Mouse (Mus musculus) brown adipose tissue, adult 24 weeks (tissue): Measurements from ENCODE around the gene Gpank1. TPM values are rescaled to one million over a fixed set of nuclear protein-coding genes. Genes with fewer than 3 reads are reported as not detected.

Source experiments
- H3K27ac ChIP-seq: fragments of 200-500 bp; replicated peaks from 2 replicates; pipeline ENCODE4 v1.5.1; 2012; ENCODE audit warnings: low read depth, mild to moderate bottlenecking, low read length
- H3K4me1 ChIP-seq: fragments of 200-500 bp; 2 replicates; pipeline ENCODE4 v1.6.1; 2012; ENCODE audit warnings: low read length, mixed read lengths; ENCODE audit not compliant: control insufficient read depth, insufficient read depth, insufficient read length
- H3K4me3 ChIP-seq: fragments of 200-500 bp; 2 replicates; pipeline ENCODE4 v1.5.1; 2012; ENCODE audit warnings: low read depth, mild to moderate bottlenecking, low read length, moderate library complexity; ENCODE audit not compliant: insufficient read depth
- polyA plus RNA-seq: library from polyadenylated mRNA; stranded (reverse); fragments of >200 nt; gene quantifications from 2 replicates; pipeline ENCODE4 v1.2.4, GENCODE M21; 2012; ENCODE audit not compliant: missing spikeins, insufficient read depth, insufficient read length

Gpank1 gene
- polyA plus RNA-seq, 1 experiment, result 7.9 TPM

- Histone ChIP-seq H3K4me3 (no peak overlapping the region), H3K27ac (no peak overlapping the region), H3K4me1 (no peaks in the 10 kb centered on the region; the same call in 1 of the 2 replicates)
These were observed 12.3 kb downstream of the Gpank1 start for GRCm38 (mm10) chr17:35133517-35133916.

DNA sequence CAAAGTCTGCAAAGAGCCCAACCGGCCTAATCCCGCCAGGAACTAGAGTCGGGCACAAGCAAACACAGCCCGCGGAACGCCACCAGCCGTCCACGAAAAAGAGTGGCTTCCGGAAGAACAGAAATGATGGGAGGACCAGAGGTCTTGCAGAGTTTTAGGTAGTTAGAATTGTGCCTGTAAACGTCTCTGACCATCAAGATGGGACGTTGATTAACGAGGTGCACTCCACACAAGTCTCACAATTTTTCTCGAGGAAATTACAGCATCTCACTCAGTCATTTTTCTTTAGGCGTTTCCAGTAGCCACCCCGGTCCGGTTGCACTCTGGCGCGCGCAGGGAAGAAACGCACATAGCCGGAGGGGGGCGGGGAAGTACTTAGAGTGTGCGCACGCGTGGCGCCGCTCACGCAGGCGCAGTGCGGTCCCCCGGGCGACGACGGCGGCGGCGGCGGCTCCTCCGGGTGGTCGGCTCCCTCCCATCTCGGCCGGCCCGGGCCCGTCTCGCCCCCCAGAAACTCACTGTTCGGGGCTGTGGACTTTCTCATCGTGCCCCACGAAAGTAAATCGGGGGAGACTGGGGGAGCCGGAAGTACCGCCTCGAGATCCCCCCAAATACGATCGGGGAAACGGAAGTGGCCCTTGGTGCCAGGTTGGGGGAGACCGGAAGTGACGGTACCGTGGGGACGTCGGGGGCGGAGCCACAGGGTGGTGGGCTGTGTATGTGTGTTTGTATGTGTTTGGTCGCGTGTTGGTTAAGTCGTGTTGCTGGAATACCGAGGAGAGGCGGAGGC lies 13.7 kb downstream of the Gpank1 start, which contains the start of gene Bag6:
Gene Bag6, plus strand, starts transcription at position 378 of the 790 bp plus-strand sequence.
- peak within 1 kb of the TSS; percentile 96 for H3K27ac ChIP-seq
- no peaks in the 10 kb centered on the region; the same call in 1 of the 2 replicates for H3K4me1 ChIP-seq
- H3K4me3 ChIP-seq, result peak within 1 kb of the TSS; percentile 72

DNA sequence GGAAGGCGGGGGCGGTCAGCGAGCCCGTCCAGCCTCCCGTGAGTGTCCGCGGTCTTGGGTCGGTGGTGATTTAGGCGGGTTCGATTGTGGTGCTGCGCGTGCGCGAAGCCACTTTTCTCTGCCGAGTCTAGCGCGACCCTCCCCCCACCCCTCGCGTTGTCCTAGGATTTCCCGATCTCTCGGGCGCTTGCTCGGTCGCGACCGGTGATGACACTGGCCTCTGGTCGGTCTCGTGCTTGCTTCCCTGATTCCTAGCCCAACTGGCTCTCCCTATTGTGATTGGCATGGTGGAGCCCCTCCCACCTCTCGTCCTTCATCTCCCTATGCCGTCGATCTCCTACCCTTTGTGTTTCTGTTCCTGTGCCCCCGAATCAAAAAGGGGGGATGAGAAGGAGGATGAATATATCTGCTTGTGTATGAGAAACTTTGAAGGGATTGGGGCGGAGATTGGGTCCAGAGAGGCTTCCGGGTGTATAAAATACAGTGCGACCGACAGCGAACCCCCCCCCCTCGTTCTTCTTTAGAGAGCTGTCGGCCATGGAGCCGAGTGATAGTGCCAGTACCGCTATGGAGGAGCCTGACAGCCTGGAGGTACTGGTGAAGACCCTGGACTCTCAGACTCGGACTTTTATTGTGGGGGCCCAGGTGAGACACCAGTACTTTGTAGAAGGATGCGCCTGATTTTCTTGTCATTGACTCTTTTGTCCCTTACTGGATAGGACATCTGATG lies 14.5 kb downstream of the Gpank1 start:
- Histone ChIP-seq H3K27ac (peak overlapping the region; percentile 95), H3K4me3 (peak overlapping the region; percentile 72), H3K4me1 (no peaks in the 10 kb centered on the region; the same call in 1 of the 2 replicates)

GRCm38 (mm10) chr17:35139269-35139668 lies 18.0 kb downstream of the Gpank1 start:
- Histone ChIP-seq H3K4me1 (peaks cover 3% of the 10 kb centered on the region; the same call in 1 of the 2 replicates), H3K4me3 (no peak overlapping the region), H3K27ac (no peak overlapping the region)

DNA sequence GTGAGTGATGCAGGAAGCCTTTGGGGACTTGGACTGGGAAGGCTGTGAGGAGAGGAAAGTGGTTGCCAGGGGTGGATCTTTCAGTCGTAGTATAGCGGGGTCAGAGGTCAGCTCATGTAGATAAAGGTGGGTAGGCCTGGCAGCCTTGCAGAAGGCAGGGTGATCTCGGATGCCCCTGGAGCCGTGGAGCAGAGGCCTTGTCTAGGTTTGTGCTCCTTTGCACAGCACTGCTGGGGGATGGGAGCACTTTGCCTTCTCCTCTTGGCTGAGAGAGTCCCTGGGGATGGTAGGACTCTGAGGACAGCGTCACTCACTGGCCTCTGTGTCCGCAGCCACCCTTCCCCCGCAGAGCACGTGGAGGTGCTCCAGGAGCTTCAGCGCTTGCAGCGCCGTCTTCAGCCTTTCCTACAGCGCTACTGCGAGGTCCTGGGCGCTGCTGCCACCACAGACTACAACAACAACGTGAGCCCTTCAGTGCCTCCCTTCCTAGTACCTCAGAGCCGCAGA lies 19.3 kb downstream of the Gpank1 start:
- H3K4me1 ChIP-seq, result peaks cover 3% of the 10 kb centered on the region; the same call in 1 of the 2 replicates
- no peak overlapping the region for H3K27ac ChIP-seq
- H3K4me3 ChIP-seq, result no peak overlapping the region

DNA sequence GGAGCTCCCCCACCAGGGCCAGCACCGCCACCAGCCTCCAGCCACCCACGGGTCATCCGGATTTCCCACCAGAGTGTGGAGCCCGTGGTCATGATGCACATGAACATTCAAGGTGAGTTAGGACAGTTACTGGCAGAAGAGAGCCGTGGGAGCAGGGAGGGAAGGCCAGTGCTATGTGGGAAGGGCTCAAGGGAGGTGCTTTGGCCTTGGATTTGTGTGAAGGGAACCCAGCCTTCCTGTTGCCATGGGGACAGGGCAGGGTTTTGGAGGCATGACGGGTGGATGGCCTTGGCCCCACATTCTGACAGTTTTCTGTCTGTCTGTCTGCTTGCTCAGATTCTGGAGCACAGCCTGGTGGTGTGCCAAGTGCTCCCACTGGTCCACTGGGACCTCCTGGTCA lies 20.7 kb downstream of the Gpank1 start:
- Histone ChIP-seq H3K4me1 (peaks cover 3% of the 10 kb centered on the region; the same call in 1 of the 2 replicates), H3K4me3 (no peak overlapping the region), H3K27ac (no peak overlapping the region)

DNA sequence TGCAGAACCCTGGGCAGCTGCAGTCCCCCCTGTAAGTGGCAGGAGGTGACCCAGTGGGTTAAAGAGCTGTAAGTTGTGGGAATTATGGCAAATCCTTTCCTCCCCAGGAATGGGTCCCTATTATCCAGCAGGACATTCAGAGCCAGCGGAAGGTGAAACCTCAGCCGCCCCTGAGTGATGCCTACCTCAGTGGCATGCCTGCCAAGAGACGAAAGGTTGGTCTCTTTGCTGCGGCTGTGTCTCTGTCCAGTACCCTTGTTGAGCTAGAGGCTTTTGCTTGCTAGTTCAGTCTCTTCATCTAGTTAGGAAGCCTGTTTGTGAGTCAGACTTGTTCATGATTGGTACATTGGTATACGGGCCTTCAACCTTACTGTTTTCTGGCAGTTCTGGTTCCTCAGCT lies 24.9 kb downstream of the Gpank1 start:
- no peak overlapping the region for H3K4me3 ChIP-seq
- H3K27ac ChIP-seq, result no peak overlapping the region
- peaks cover 3% of the 10 kb centered on the region; the same call in 1 of the 2 replicates for H3K4me1 ChIP-seq

DNA sequence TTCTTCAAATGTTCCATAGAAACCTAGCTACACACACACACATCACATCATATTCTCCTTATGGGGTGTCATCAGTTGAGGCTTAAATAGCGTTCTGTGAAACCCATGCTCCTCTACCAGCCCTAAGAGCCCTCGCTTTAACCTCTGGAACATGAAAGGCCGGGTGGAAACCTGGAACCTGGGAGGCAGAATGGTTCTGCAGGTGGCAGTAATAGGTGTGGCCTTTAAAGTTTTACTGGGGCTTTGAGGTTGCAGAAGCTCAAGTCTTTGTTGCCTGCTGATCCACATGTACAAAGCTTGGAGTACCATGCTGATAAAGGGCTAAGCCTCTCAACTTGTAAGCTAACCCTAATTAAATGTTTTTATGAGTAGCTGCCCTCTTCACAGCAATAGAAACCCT lies 26.1 kb downstream of the Gpank1 start:
- Histone ChIP-seq H3K27ac (no peak overlapping the region), H3K4me3 (no peak overlapping the region), H3K4me1 (no peaks in the 10 kb centered on the region)

DNA sequence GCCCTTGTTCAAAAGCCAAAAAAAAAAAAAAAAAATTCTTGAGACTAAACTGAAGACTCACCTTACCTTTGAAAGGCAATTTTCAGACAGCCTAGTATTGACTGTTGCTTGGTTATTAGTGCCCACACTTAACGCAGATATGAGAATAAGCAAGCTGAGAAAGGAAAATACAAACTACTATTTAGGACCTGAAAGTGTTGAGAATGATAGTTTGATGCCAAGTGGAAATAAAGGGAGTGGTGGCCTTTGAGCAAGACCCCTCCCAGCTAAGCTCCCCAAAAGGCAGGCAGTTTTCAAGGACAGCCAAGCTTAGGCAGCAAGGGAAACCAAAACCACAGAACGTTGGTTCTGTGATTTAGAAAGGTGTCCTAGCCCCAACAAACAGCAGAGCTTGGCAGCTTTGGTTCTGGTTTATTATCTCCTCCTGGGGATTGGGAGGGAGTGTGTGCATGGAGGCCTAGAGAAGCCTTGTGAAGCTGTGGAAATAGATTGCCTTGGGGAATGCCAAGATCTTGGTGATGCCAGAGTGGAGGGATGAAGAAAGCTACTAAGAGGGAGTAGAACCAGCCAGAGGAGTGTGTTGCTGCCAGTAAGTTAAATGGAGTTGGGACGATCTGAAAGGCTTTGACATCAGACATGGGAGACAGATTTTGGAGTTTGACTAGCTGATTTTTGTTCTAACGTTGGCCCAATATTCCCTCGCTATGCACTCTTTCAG lies 26.8 kb downstream of the Gpank1 start:
- no peak overlapping the region for H3K27ac ChIP-seq
- H3K4me1 ChIP-seq, result no peaks in the 10 kb centered on the region
- no peak overlapping the region for H3K4me3 ChIP-seq

- no peak overlapping the region for H3K4me3 ChIP-seq
- H3K27ac ChIP-seq, result no peak overlapping the region
These were observed 30.9 kb downstream of the Gpank1 start for GRCm38 (mm10) chr17:35152121-35152520.

DNA sequence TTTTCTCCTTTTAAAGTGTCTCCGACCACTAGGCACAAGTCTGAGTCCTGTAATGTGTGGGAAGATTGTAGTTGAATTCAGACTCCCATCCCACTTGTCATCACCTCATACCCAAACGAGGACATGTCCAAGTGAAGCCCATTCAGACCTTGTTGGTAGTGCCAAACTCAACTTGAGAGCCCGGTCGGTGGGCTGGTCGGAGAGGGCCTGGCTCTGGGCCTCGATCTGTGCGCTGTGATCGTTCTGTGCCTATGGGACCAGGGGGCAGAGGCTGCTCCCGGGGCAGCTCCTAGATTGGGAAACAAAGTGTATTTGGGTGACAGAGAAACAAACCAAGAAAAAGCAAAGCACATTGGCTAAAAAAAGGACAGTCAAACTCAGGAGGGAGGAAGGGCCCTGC lies 31.8 kb downstream of the Gpank1 start:
- Histone ChIP-seq H3K27ac (no peak overlapping the region), H3K4me3 (no peak overlapping the region), H3K4me1 (no peaks in the 10 kb centered on the region)

More at GRCm38 (mm10) chr17:35152121-35152520, 30.9 kb downstream of the Gpank1 start:
- no peaks in the 10 kb centered on the region for H3K4me1 ChIP-seq

DNA sequence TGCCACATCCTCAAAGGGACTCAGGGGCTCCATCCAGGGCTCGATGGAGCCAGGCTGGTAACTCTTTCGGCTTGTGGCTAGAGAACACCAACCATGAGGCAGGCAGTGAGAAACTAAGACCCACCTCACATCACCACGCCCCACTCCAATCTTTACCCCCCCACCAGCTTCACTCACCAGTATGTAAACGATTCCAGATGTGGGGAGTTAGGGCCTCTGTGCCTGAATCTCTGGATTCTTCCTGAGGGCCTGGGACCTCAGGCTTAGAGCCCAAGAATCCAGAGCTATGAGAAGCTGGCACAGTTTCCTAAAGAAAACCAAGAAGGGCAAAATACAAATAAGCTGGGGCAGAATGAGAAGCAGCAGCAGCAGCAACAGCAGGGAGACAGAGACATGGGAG lies 32.7 kb downstream of the Gpank1 start:
- no peak overlapping the region for H3K4me3 ChIP-seq
- H3K27ac ChIP-seq, result no peak overlapping the region
- no peaks in the 10 kb centered on the region for H3K4me1 ChIP-seq

DNA sequence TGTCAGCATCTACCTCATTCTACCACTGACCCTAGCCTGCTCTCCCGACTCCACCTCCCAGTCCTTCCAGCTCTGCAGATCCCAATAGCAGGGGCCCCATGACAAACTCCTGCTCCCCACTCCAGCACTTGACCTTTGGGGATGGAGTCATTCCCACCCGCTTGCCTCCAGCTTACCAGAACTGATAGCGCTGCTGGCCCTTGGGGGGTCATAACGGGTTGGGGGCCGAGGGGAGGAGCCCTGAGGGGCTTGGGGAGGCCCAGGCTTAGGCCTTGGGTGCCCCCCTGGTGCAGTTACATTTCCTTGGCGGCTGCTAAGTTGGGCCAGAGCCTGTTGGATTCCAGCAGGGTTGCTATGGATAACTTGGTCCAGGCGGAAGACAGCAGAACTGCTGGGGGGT lies 33.4 kb downstream of the Gpank1 start:
- Histone ChIP-seq H3K4me1 (no peaks in the 10 kb centered on the region), H3K27ac (no peak overlapping the region), H3K4me3 (no peak overlapping the region)

- H3K4me1 ChIP-seq, result no peaks in the 10 kb centered on the region
- no peak overlapping the region for H3K4me3 ChIP-seq
- no peak overlapping the region for H3K27ac ChIP-seq
These were observed 34.2 kb downstream of the Gpank1 start for GRCm38 (mm10) chr17:35155451-35155850.
